Mouse (Mus musculus) ES-E14 (cell line): ENCODE data around the gene Noxo1. TPM values are rescaled to one million over a fixed set of nuclear protein-coding genes. Genes with fewer than 3 reads are reported as not detected.

ENCODE experiments used
- DNase-seq: peaks from one replicate; pipeline ENCODE4 v3.0.0-alpha.2; 2013; ENCODE audit warnings: low read depth, low spot score
- H3K27ac ChIP-seq: 2 replicates; pipeline ENCODE4 v1.5.1; 2012; ENCODE audit warnings: low read depth, mild to moderate bottlenecking, low read length, moderate library complexity, mixed read lengths; ENCODE audit not compliant: poor library complexity, insufficient read depth, severe bottlenecking
- H3K36me3 ChIP-seq: 2 replicates; pipeline ENCODE4 v1.6.1; 2012; ENCODE audit warnings: mild to moderate bottlenecking, low read length, moderate library complexity, mixed read lengths; ENCODE audit not compliant: control insufficient read depth, poor library complexity, insufficient read depth, severe bottlenecking
- H3K4me1 ChIP-seq, 2 experiments: fragments of 150-350 bp in 1 of 2; sonication (generic) in 1 of 2; 2 replicates each; pipeline ENCODE4 v1.6.1; 2012; ENCODE audit warnings: low read length in 2 of 2, mild to moderate bottlenecking in 1 of 2, mixed read lengths in 1 of 2; ENCODE audit not compliant: control insufficient read depth in 2 of 2, insufficient read depth in 2 of 2, poor library complexity in 1 of 2
- H3K4me3 ChIP-seq, 2 experiments: fragments of 150-350 bp in 1 of 2; sonication (generic) in 1 of 2; 2 replicates each; pipeline ENCODE4 v1.5.1; 2012; ENCODE audit warnings: low read length in 2 of 2, low read depth in 1 of 2, mild to moderate bottlenecking in 1 of 2, mixed read lengths in 1 of 2; ENCODE audit not compliant: insufficient read depth in 1 of 2, poor library complexity in 1 of 2, severe bottlenecking in 1 of 2
- H3K9ac ChIP-seq: 2 replicates; pipeline ENCODE4 v1.6.1; 2012; ENCODE audit warnings: low read depth, mild to moderate bottlenecking, low read length, mixed read lengths; ENCODE audit not compliant: poor library complexity, insufficient read depth, severe bottlenecking
- H3K9me3 ChIP-seq: fragments of 150-350 bp; sonication (generic); 2 replicates; pipeline ENCODE4 v1.6.1; 2012; ENCODE audit warnings: low read depth, mild to moderate bottlenecking, low read length; ENCODE audit not compliant: control insufficient read depth, insufficient read depth
- CHD2 ChIP-seq: IDR thresholded peaks from 2 replicates; pipeline ENCODE4 v1.6.1; 2014; ENCODE audit warnings: mild to moderate bottlenecking, low read depth, low read length, inconsistent platforms
- HCFC1 ChIP-seq: IDR thresholded peaks from 2 replicates; pipeline ENCODE4 v1.6.1; 2012; ENCODE audit warnings: low read length, inconsistent platforms, borderline replicate concordance; ENCODE audit not compliant: insufficient read depth
- MAFK ChIP-seq: IDR thresholded peaks from 2 replicates; pipeline ENCODE4 v1.6.1; 2014; ENCODE audit warnings: mild to moderate bottlenecking, low read depth, low read length, inconsistent platforms; ENCODE audit not compliant: insufficient read depth
- ZC3H11A ChIP-seq: IDR thresholded peaks from 2 replicates; pipeline ENCODE4 v1.6.1; 2012; ENCODE audit warnings: low read depth, mild to moderate bottlenecking, inconsistent platforms, low read length, borderline replicate concordance
- ZNF384 ChIP-seq: IDR thresholded peaks from 2 replicates; pipeline ENCODE4 v1.6.1; 2012; ENCODE audit warnings: low read depth, low read length, inconsistent platforms
- in situ Hi-C, 2 experiments: fragments of 600-800 bp; cut with MboI; formaldehyde crosslinking; loops; one replicate each; pipeline ENCODE4 v1.15.1; 2025; ENCODE audit warnings: low sequenced_read_pairs in 2 of 2, inconsistent platforms in 1 of 2; ENCODE audit not compliant: unreplicated experiment in 2 of 2
- total RNA-seq: library from RNA; depleted of rRNA; stranded (reverse); fragments of 300-350 nt; gene quantifications from 2 replicates; pipeline ENCODE4 v1.2.3, GENCODE M21; 2012

The Noxo1 gene
- total RNA-seq, 1 experiment: 2.9 TPM

DNA sequence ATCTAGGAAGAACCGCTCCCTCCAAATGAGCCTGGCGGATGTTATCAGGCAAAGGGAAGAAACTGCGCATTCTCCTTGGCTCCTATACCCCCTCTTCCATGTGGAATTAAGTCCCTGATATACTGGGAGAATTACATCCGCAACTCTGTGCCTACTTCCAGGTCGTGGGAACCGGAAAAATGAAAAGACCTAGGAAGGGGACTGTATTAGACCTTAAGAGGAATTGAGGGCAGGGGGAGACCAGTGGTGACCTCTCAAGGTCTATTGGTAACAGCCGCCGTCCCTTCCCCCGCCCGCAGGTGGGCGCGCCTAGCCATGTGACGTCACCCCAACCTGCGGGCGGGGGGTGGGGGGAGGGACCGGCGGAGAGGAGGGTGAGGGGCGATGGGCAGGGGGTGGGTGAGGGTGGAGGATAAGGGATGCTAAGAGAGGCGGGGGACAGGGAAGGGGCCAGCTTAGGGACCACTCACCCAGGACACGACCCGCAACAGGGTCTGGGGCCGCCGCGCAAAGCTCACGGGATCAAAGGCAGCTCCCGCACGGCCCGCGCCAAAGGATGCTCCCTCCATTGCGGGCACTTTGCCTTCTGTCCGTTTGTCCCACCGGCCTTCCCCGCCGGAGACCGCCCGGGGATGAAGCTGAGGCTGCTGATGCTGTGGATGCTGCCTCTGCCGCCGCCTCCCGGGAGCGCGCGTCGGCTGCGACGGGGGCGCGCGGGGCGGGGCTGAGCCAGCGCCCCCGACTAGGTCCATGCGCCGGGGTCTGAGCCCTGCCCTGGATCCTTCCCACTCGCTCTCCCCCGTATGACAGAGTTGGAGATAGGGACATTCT, 6.6 kb upstream of the Noxo1 start, which contains the start of gene Syngr3:
TSS of gene Syngr3 (minus strand) at position 705 of the 831 bp plus-strand sequence.
- TF ChIP-seq CHD2: no peak
- no peak for TF ChIP-seq HCFC1
- TF ChIP-seq ZC3H11A: no peak
- TF ChIP-seq MAFK: no peak
- TF ChIP-seq ZNF384: no peak
- Histone ChIP-seq H3K4me3 (peak within 1 kb of the TSS; percentile 67 to 68), H3K9ac (peak within 1 kb of the TSS; percentile 54), H3K9me3 (no peaks in the 10 kb centered on the region), H3K4me1 (peaks cover 7 to 11% of the 10 kb centered on the region in 2 experiments), H3K36me3 (peaks cover 13% of the 10 kb centered on the region), H3K27ac (no peak within 1 kb of the TSS)
- in situ Hi-C loops: no loop called here
- DNase-seq: no peak

DNA sequence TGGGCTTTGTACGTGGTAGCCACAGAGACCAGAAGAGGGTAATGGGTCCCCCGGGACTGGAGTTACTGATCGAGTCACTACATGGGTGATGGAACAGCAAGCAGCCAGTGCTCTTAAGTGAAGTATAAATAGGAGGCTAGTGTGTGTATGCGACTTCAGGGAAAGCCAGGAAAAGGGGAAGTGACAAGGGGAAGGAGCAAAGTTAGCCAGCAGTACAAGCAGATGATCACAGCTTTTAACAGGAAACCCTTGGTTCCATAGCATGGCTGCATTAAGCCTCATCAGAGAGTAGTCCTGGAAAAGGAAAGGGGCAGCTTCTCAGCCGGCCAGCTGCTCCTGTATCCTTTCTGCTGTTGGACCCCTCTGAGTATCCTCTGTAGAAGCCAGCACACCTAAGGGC, 3.6 kb upstream of the Noxo1 start:
- H3K27ac ChIP-seq: no peak overlapping the region
- in situ Hi-C loops: no loop called here

DNA sequence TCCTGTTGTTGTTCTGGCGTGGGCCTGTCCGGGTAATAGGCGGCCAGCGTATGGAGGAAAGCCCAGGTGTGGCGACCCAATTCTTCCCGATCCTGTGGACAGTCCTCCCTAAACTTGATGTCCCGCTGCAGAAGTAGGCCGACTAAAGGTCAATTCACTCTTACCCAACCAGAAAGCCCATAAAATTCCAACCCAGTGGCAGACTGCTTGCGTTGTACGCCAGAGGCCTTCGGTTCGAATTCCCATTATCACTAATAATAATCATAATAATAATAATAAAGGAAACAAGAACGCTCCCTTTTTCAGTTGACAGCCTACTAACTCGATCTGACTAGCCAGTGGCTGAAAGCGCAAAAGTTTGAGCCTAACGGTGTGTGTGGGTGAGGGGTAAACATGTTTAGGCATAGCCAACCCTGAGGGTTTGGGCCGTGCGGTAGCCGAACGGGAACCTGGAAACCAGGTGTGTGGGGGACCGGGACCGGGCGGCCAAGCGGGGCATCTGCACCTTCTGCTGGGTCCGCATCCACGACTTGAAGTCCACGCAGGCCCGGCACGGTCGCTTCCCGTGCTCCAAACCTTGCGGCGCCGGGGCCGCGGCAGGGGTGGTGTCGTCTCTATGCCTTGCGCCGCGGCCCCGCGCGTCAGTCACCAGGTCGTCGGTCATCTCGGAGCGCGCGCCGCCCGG, 566 bp upstream of the Noxo1 start:
- in situ Hi-C loops: no loop called here
- Histone ChIP-seq H3K36me3 (peaks cover 23% of the 10 kb centered on the region), H3K27ac (peak overlapping the region; percentile 77), H3K4me3 (peak overlapping the region; percentile 80 to 94), H3K4me1 (peaks cover 11 to 13% of the 10 kb centered on the region in 2 experiments), H3K9ac (peak overlapping the region; percentile 89), H3K9me3 (no peaks in the 10 kb centered on the region)
- no peak for DNase-seq
- no peak for TF ChIP-seq CHD2
- no peak for TF ChIP-seq HCFC1
- TF ChIP-seq ZC3H11A: no peak
- no peak for TF ChIP-seq ZNF384
- no peak for TF ChIP-seq MAFK

More for the DNA sequence above, 3.6 kb upstream of the Noxo1 start:
- Histone ChIP-seq H3K36me3 (peaks cover 13% of the 10 kb centered on the region), H3K9ac (no peak overlapping the region), H3K9me3 (no peaks in the 10 kb centered on the region), H3K4me1 (peaks cover 10 to 14% of the 10 kb centered on the region in 2 experiments), H3K4me3 (no peak overlapping the region)
- TF ChIP-seq ZC3H11A (no peak), HCFC1 (no peak), ZNF384 (no peak), CHD2 (no peak), MAFK (no peak)
- DNase-seq: no peak

DNA sequence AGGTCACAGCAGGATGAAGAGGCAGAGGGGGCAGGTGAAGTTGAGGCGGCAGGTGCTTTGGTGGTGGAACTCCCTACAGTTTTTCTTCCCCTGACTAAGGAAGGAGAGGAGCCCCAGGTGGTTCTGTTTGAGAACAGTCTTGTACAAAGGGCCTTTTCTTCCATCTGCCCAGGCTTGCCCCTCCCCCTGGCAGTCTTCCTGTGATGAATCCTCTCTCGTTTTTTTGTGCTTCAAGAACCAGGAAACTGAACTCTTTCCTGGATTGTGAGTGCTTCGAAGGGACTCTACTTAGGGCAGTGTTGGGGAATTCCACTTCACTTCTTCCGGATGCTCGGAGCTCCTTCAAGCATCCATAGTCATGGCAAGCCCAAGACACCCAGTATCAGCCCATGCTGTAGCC, 2.0 kb downstream of the Noxo1 start:
- Histone ChIP-seq H3K4me1 (peaks cover 11 to 13% of the 10 kb centered on the region in 2 experiments), H3K4me3 (peak overlapping the region in 1 of 2 experiments; percentile 27; a peak in 2 of 4 replicates), H3K9me3 (no peaks in the 10 kb centered on the region), H3K36me3 (peaks cover 41% of the 10 kb centered on the region), H3K27ac (peak overlapping the region; percentile 55), H3K9ac (peak overlapping the region; percentile 2; the same call in 1 of the 2 replicates)
- in situ Hi-C loops: no loop called here
- no peak for TF ChIP-seq CHD2
- TF ChIP-seq HCFC1: no peak
- TF ChIP-seq MAFK: no peak
- no peak for TF ChIP-seq ZNF384
- no peak for TF ChIP-seq ZC3H11A
- DNase-seq: no peak
